Mouse (Mus musculus): ENCODE results near the gene Pear1. TPM values are rescaled to one million over a fixed set of nuclear protein-coding genes. Genes with fewer than 3 reads are reported as not detected.

Pear1 gene
- polyA plus RNA-seq, 1 experiment from 2014 or later, result 5.7 TPM

DNA sequence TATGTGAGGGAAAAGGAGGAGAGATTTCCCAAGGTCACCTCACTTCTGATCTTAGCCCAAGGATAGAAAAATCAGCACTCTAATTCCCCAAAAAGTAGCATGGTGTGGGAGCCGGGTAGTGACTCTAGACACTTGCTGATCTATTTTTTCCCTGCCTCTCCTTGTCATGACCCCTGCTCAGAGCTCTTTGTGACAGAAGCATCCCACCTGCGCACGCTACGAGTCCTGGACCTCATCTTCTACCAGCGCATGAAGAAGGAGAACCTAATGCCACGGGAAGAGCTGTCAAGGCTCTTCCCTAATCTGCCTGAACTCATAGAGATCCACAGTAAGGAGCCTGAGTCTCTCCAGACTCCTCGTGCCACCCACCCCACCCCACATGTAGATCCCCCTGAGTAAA is 97.9 kb downstream of the Pear1 start:
- Histone ChIP-seq H3K9ac (no peak overlapping the region), H3K4me3 (replicated peaks) (no peak overlapping the region), H3K4me2 (no peak overlapping the region), H3K27me3 (no peaks in the 10 kb centered on the region), H3K4me1 (replicated peaks) (no peaks in the 10 kb centered on the region), H3K27ac (replicated peaks) (no peak overlapping the region), H3K9me3 (replicated peaks) (no peaks in the 10 kb centered on the region), H3K36me3 (replicated peaks) (peaks cover 30% of the 10 kb centered on the region)
- ATAC-seq (ENCODE audit: insufficient read depth), result no peak
- WGBS (ENCODE audit: insufficient replicate concordance), result 81% methylated on average over 7 of the region's 7 CpGs

DNA sequence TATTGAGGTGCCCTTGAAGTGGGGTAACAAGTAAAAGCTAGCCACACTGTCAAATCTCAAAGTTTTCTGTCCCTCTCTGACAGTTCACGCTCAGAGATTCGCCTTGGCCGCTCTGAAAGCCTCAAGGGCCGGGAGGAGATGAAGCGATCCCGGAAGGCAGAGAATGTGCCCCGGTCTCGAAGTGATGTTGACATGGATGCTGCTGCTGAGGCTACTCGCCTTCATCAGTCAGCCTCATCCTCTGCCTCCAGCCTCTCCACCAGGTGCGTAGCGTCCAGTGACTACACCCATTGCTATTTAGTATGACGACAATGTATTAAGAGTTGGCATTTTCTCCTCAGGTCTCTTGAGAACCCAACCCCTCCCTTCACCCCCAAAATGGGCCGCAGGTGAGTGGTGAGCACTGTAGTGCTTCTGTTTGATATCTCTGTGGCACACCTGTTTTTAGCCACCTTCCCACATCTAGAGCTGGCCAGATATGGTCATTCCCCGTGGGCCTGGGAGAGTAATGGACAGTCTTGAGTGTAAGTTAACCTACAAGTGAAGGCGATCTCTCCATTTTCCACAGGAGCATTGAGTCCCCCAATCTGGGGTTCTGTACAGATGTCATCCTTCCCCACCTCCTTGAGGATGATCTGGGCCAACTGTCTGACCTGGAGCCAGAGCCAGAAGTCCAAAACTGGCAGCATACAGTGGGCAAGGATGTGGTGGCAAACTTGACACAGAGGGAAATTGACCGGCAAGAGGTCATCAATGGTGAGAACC is 98.5 kb downstream of the Pear1 start:
- Histone ChIP-seq H3K36me3 (replicated peaks) (peaks cover 28% of the 10 kb centered on the region), H3K27me3 (no peaks in the 10 kb centered on the region), H3K4me1 (replicated peaks) (no peaks in the 10 kb centered on the region), H3K4me2 (no peak overlapping the region), H3K27ac (replicated peaks) (no peak overlapping the region), H3K9ac (no peak overlapping the region), H3K4me3 (replicated peaks) (no peak overlapping the region), H3K9me3 (replicated peaks) (no peaks in the 10 kb centered on the region)
- ATAC-seq (ENCODE audit: insufficient read depth), result no peak
- 79% methylated on average over 16 of the region's 16 CpGs for WGBS (ENCODE audit: insufficient replicate concordance)

DNA sequence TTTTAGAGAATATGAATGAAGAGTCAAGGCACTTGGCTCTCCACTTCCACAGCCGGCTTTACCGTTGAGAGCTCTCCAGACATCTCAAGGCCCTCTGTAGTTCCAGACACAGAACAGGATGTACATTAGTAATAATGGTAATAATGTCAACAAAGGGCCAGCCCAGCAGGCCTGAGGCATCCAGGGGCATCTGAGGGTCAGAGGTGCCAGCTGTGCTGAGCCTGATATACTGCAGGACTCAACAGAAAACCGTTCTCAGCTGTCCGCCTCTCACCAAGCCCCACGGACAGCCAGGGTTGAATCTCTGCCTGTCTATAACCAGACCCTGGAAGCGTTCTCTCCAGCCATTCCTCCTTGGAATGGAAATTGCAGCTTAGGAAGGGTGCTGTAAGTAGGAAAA is 99.5 kb downstream of the Pear1 start:
- no peak for ATAC-seq (ENCODE audit: insufficient read depth)
- Histone ChIP-seq H3K27ac (replicated peaks) (no peak overlapping the region), H3K27me3 (no peaks in the 10 kb centered on the region), H3K4me3 (replicated peaks) (no peak overlapping the region), H3K9me3 (replicated peaks) (no peaks in the 10 kb centered on the region), H3K4me1 (replicated peaks) (no peaks in the 10 kb centered on the region), H3K36me3 (replicated peaks) (peaks cover 28% of the 10 kb centered on the region), H3K9ac (no peak overlapping the region), H3K4me2 (no peak overlapping the region)
- WGBS (ENCODE audit: insufficient replicate concordance), result 76% methylated on average over 6 of the region's 6 CpGs

DNA sequence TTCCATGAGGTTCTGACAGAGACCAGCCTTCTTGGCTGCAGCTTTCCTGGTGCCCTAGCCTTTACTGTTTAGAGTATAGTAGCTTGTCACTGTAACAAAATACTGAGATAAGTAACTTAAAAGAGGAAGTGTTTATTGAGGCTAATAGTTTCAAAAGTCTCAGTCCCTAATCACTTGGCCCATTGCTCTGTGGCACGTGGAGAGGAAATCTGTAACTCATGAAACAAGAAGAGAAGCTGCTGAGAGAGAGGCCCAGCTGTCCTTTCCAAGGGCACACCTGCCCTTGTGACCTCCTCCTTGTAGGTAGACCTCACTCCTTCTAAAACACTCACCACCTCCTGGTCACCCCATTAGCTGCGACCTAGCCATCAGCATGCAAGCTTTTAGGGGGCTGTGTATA is 105.6 kb downstream of the Pear1 start:
- Histone ChIP-seq H3K9ac (no peak overlapping the region), H3K4me1 (replicated peaks) (no peaks in the 10 kb centered on the region), H3K4me3 (replicated peaks) (no peak overlapping the region), H3K4me2 (no peak overlapping the region), H3K36me3 (replicated peaks) (peaks cover 12% of the 10 kb centered on the region), H3K9me3 (replicated peaks) (no peaks in the 10 kb centered on the region), H3K27me3 (no peaks in the 10 kb centered on the region), H3K27ac (replicated peaks) (no peak overlapping the region)
- ATAC-seq (ENCODE audit: insufficient read depth), result no peak
- 36% methylated on average over 2 of the region's 2 CpGs for WGBS (ENCODE audit: insufficient replicate concordance)

Other genes starting within 250 kb of the Pear1 start
- gene Arhgef11, start 206.7 kb downstream of the Pear1 start, polyA plus RNA-seq (2015; fragmentation: Nextera tagmentation; extraction: Ambion mirVana), result 2.7 and 3.7 TPM in 2 replicates
- gene Lrrc71, start 75.7 kb downstream of the Pear1 start, polyA plus RNA-seq (2015; fragmentation: Nextera tagmentation; extraction: Ambion mirVana), result 0.15 and 0.18 TPM in 2 replicates
- gene Ntrk1, start 29.1 kb downstream of the Pear1 start, polyA plus RNA-seq (2015; fragmentation: Nextera tagmentation; extraction: Ambion mirVana), result 0.20 and 0.26 TPM in 2 replicates
- gene Insrr, start 27.4 kb downstream of the Pear1 start, polyA plus RNA-seq (2015; fragmentation: Nextera tagmentation; extraction: Ambion mirVana), result 0.01 TPM in 1 of 2 replicates, not detected in the other
- gene Sh2d2a, start 22.4 kb upstream of the Pear1 start, polyA plus RNA-seq (2015; fragmentation: Nextera tagmentation; extraction: Ambion mirVana), result 0.18 TPM in 2 replicates
- gene Prcc, start 61.3 kb upstream of the Pear1 start, polyA plus RNA-seq (2015; fragmentation: Nextera tagmentation; extraction: Ambion mirVana), result 6.5 TPM in 2 replicates
- gene Hdgf, start 82.0 kb upstream of the Pear1 start, polyA plus RNA-seq (2015; fragmentation: Nextera tagmentation; extraction: Ambion mirVana), result 213 and 216 TPM in 2 replicates
- 30.7 and 33.5 TPM in 2 replicates for gene Mrpl24, start 95.2 kb upstream of the Pear1 start, polyA plus RNA-seq (2015; fragmentation: Nextera tagmentation; extraction: Ambion mirVana)
- 21.0 and 22.9 TPM in 2 replicates for gene Isg20l2, start 106.0 kb upstream of the Pear1 start, polyA plus RNA-seq (2015; fragmentation: Nextera tagmentation; extraction: Ambion mirVana)
- 5.6 and 6.3 TPM in 2 replicates for gene Rrnad1, start 106.4 kb upstream of the Pear1 start, polyA plus RNA-seq (2015; fragmentation: Nextera tagmentation; extraction: Ambion mirVana)
- gene Crabp2, start 124.4 kb upstream of the Pear1 start, polyA plus RNA-seq (2015; fragmentation: Nextera tagmentation; extraction: Ambion mirVana), result 0.31 and 0.75 TPM in 2 replicates
- 2.2 and 2.3 TPM in 2 replicates for gene Nes, start 146.8 kb upstream of the Pear1 start, polyA plus RNA-seq (2015; fragmentation: Nextera tagmentation; extraction: Ambion mirVana)
- 0.10 TPM in 1 of 2 replicates, not detected in the other for gene Bcan, start 175.9 kb upstream of the Pear1 start, polyA plus RNA-seq (2015; fragmentation: Nextera tagmentation; extraction: Ambion mirVana)
- gene Hapln2, start 203.3 kb upstream of the Pear1 start, polyA plus RNA-seq (2015; fragmentation: Nextera tagmentation; extraction: Ambion mirVana), result not detected in 2 replicates
- gene Gpatch4, start 218.8 kb upstream of the Pear1 start, polyA plus RNA-seq (2015; fragmentation: Nextera tagmentation; extraction: Ambion mirVana), result 14.3 and 18.1 TPM in 2 replicates
- 75.0 and 81.5 TPM in 2 replicates for gene Naxe, start 234.2 kb upstream of the Pear1 start, polyA plus RNA-seq (2015; fragmentation: Nextera tagmentation; extraction: Ambion mirVana)